Mouse (Mus musculus): ENCODE results near the gene Gm20604.

The Gm20604 gene

GRCm38 (mm10) chr12:102758403-102758756 is at the start of gene Gm20604:
Gene Gm20604, minus strand, starts transcription at chr12:102758672.
- DNase-seq = no peak

GRCm38 (mm10) chr12:102799528-102799927 is 41.1 kb upstream of the Gm20604 start:
- DNase-seq = no peak

- no peak for DNase-seq
Observed at GRCm38 (mm10) chr12:102787927-102788326, 29.5 kb upstream of the Gm20604 start.

- DNase-seq = no peak
Observed at GRCm38 (mm10) chr12:102785593-102785985, 27.1 kb upstream of the Gm20604 start.

GRCm38 (mm10) chr12:102784899-102785592 is 26.6 kb upstream of the Gm20604 start:
- no peak for DNase-seq

GRCm38 (mm10) chr12:102782841-102783240 is 24.4 kb upstream of the Gm20604 start:
- DNase-seq = no peak

- DNase-seq = peak in 1 of 2 experiments; percentile 15
Observed at GRCm38 (mm10) chr12:102779452-102779851, 21.0 kb upstream of the Gm20604 start.

- DNase-seq = no peak
Observed at GRCm38 (mm10) chr12:102778151-102778550, 19.7 kb upstream of the Gm20604 start.

- no peak for DNase-seq
Observed at GRCm38 (mm10) chr12:102776035-102776434, 17.6 kb upstream of the Gm20604 start.

- no peak for DNase-seq
Observed at GRCm38 (mm10) chr12:102772676-102773075, 14.2 kb upstream of the Gm20604 start.

- no peak for DNase-seq
Observed at GRCm38 (mm10) chr12:102771601-102772000, 13.1 kb upstream of the Gm20604 start.

GRCm38 (mm10) chr12:102769000-102769399 is 10.5 kb upstream of the Gm20604 start:
- DNase-seq = peak in 1 of 2 experiments; percentile 28

GRCm38 (mm10) chr12:102763696-102764095 is 5.2 kb upstream of the Gm20604 start:
- DNase-seq = no peak

GRCm38 (mm10) chr12:102761668-102762067 is 3.2 kb upstream of the Gm20604 start:
- DNase-seq = no peak

- DNase-seq = no peak
Observed at GRCm38 (mm10) chr12:102758936-102759335, 464 bp upstream of the Gm20604 start.

- peak; percentile 97 for DNase-seq
Observed at GRCm38 (mm10) chr12:102757689-102758402, 626 bp downstream of the Gm20604 start, which contains the start of the genes Gm28051, Gon7 and Ubr7. Gene Gm28051, minus strand, starts transcription at chr12:102757765. Gene Gon7, minus strand, starts transcription at chr12:102757803. Gene Ubr7, plus strand, starts transcription at chr12:102757967.

GRCm38 (mm10) chr12:102757055-102757688 is 1.3 kb downstream of the Gm20604 start:
- DNase-seq = no peak

GRCm38 (mm10) chr12:102756304-102756703 is 2.2 kb downstream of the Gm20604 start:
- DNase-seq = peak in 1 of 2 experiments; percentile 44

GRCm38 (mm10) chr12:102748256-102748655 is 10.2 kb downstream of the Gm20604 start:
- DNase-seq = no peak

- DNase-seq = no peak
Observed at GRCm38 (mm10) chr12:102744839-102745238, 13.6 kb downstream of the Gm20604 start.

GRCm38 (mm10) chr12:102743589-102744574 is 14.6 kb downstream of the Gm20604 start, which contains the start of the genes Moap1 and Tmem251:
Gene Moap1, minus strand, starts transcription at chr12:102743661.
Gene Tmem251, plus strand, starts transcription at chr12:102743762.
- peak; percentile 87 to 92 for DNase-seq

GRCm38 (mm10) chr12:102743036-102743588 is 15.4 kb downstream of the Gm20604 start:
- no peak for DNase-seq
